Mouse (Mus musculus) erythroblast, embryonic 14.5 days (primary cell): Measurements from ENCODE around the gene Pias1.

Source experiments
- GATA1 ChIP-seq: IDR thresholded peaks from 2 replicates; pipeline ENCODE4 v1.6.1; 2012; ENCODE audit warnings: low read length, inconsistent platforms, mixed read lengths
- TAL1 ChIP-seq: IDR thresholded peaks from 3 replicates; pipeline ENCODE4 v1.6.1; 2012; ENCODE audit warnings: low read length, inconsistent platforms, mixed read lengths

GRCm38 (mm10) chr9:62860866-62861265 lies 126.9 kb downstream of the Pias1 start:
- TF ChIP-seq GATA1 (no peak), TAL1 (no peak)
